Mouse (Mus musculus) gastrocnemius, postnatal 4 days (tissue): ENCODE data around the gene Manba. TPM values are rescaled to one million over a fixed set of nuclear protein-coding genes. Genes with fewer than 3 reads are reported as not detected.
A peak's percentile ranks its signal among the peaks of the same experiment; 100 is the strongest.

Experiments used
- DNase-seq, 2 experiments: peaks; one replicate each; pipeline ENCODE4 v3.0.0; 2021 to 2022; ENCODE audit warnings: low spot score in 2 of 2, mixed read lengths in 2 of 2
- total RNA-seq, 2 experiments: library from RNA; stranded (reverse); gene quantifications; 2 replicates each; pipeline ENCODE4 v1.2.3; 2021

The Manba gene
- total RNA-seq, 2 experiments from 2014 or later = 10.9 to 12.7 TPM

- DNase-seq = no peak
Measured at GRCm38 (mm10) chr3:135578588-135579140, 93.3 kb downstream of the Manba start.

- DNase-seq = no peak
Measured at GRCm38 (mm10) chr3:135579179-135579578, 93.8 kb downstream of the Manba start.

- peak in 1 of 2 experiments; percentile 41 for DNase-seq
Measured at GRCm38 (mm10) chr3:135580439-135581275, 95.2 kb downstream of the Manba start.

GRCm38 (mm10) chr3:135581606-135582117 is 96.3 kb downstream of the Manba start:
- no peak for DNase-seq

GRCm38 (mm10) chr3:135582246-135582645 is 96.8 kb downstream of the Manba start:
- DNase-seq = no peak

GRCm38 (mm10) chr3:135585482-135585881 is 100.1 kb downstream of the Manba start:
- no peak for DNase-seq

GRCm38 (mm10) chr3:135586060-135586459 is 100.6 kb downstream of the Manba start:
- DNase-seq = no peak

GRCm38 (mm10) chr3:135586471-135586880 is 101.1 kb downstream of the Manba start:
- no peak for DNase-seq

- DNase-seq = no peak
Measured at GRCm38 (mm10) chr3:135590471-135590870, 105.1 kb downstream of the Manba start.

GRCm38 (mm10) chr3:135591376-135591775 is 106.0 kb downstream of the Manba start:
- no peak for DNase-seq

- no peak for DNase-seq
Measured at GRCm38 (mm10) chr3:135592011-135592410, 106.6 kb downstream of the Manba start.

GRCm38 (mm10) chr3:135594238-135594917 is 109.0 kb downstream of the Manba start:
- DNase-seq = no peak

GRCm38 (mm10) chr3:135597014-135597413 is 111.6 kb downstream of the Manba start:
- no peak for DNase-seq

- DNase-seq = no peak
Measured at GRCm38 (mm10) chr3:135598355-135598754, 112.9 kb downstream of the Manba start.

GRCm38 (mm10) chr3:135602731-135603130 is 117.3 kb downstream of the Manba start:
- DNase-seq = no peak

GRCm38 (mm10) chr3:135604626-135605417 is 119.4 kb downstream of the Manba start:
- no peak for DNase-seq

- DNase-seq = no peak
Measured at GRCm38 (mm10) chr3:135605474-135605873, 120.1 kb downstream of the Manba start.

GRCm38 (mm10) chr3:135606592-135606991 is 121.2 kb downstream of the Manba start:
- no peak for DNase-seq

GRCm38 (mm10) chr3:135607021-135607420 is 121.6 kb downstream of the Manba start:
- no peak for DNase-seq

- no peak for DNase-seq
Measured at GRCm38 (mm10) chr3:135607660-135608473, 122.5 kb downstream of the Manba start.
